Mouse (Mus musculus): ENCODE results near the gene Ccdc175.

DNA sequence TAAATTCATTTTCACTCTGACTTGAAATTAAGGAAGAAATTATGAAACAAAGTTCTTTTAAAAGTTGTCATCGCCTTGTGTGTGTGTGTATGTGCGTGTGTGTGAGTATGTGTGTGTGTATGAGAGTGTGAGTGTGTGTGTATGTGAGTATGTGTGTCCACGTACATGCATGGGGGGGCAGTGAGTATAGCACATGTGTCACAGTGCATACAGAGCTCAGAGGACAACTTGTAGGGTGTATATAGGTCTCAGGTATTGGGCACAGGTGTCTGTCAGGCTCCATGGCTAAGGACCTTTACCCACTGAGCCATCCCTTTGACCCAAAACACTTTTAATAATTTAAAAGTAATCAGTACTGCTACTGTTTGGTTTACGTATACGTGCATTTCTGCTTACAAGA lies 80.8 kb downstream of the Ccdc175 start:
- TF ChIP-seq POLR2A (IDR thresholded peaks at IDR 0.05; ENCODE audit: borderline replicate concordance, extremely low read depth, insufficient read depth, insufficient read length, poor library complexity, severe bottlenecking) (no peak), CTCF (IDR thresholded peaks at IDR 0.05; ENCODE audit: borderline replicate concordance, extremely low read depth, insufficient read depth, insufficient read length) (no peak)
